Mouse (Mus musculus): ENCODE results near the gene Myo15.
"Not testable (repeated sequence)": the region's sequence is repeated elsewhere in the genome, so short reads cannot be mapped to it uniquely, and the experiment has no call there.

Gene Myo15

GRCm38 (mm10) chr11:60507281-60507680, 38.1 kb downstream of the Myo15 start:
- DNase-seq (ENCODE audit: low spot score in 2 of 2) = no peak

DNA sequence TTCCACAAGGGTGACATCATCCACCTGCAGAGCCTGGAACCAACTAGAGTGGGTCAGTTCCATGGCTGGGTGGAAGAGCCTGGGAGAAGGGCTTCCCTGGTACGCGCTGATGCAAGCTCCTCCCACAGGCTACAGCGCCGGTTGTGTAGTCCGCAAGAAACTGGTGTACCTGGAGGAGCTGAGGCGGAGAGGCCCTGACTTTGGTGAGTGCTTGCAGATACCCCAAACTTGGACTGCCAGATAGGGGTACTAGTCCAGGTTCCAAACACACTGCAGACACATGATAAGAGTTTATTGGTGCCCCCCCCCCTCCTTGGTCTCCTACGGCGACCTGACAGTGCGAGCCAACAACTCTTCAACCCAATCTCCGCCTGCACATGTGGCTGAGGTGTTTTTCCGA, 39.8 kb downstream of the Myo15 start:
- DNase-seq (ENCODE audit: low spot score in 2 of 2) = no peak

DNA sequence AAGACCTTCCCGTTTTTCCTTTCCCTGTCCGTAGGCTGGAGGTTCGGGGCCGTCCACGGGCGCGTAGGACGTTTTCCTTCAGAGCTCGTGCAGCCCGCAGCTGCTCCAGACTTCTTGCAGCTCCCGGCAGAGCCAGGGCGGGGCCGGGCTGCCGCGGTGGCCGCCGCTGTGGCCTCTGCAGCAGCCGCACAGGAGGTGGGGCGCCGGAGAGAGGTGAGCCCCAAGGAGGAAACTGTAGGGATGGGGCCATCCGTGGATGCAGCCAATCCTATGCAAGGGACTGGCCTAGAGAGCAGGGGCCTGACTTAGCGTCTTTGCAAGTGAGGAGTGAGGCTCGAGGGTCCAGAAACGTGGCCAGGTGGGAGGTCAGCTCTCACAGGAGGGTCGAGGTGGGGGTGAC, 40.4 kb downstream of the Myo15 start:
- DNase-seq (ENCODE audit: low spot score in 2 of 2) = no peak

DNA sequence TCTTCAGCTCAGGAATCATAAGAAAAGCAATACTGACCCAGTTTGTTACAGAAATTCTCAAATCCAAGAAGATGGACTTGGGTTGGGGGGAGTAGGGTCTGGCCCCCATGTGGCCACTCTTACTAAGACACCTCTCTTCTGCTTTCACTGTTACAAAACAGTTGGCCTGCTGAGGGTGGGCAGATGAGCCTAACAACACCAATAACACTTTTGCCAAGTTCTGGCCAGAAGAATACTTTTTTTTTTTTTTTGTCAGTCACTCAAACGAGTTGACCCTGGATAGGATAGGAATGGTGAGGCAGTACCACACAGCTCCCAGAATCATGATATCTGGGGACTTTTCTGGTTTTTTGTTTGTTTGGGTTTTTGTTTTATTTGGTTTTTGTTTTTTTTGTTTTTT, 42.8 kb downstream of the Myo15 start:
- DNase-seq (ENCODE audit: low spot score in 2 of 2) = no peak

DNA sequence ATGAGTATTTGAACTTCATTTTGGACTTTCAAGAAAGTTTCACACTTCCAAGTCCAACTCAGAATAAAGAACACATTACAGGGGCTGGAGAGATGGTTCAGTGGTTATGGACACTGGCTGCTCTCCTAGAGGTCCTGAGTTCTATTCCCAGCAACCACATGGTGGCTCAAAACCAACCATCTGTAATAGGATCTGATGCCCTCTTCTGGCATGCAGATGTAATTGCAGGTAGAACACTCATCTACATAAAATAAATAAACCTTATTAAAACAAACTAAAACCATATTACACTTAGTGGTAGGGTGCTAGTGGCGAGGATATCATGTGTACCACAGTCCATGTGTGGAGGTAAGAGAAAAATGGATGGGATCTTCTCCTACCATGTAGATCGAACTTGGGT, 43.4 kb downstream of the Myo15 start:
- DNase-seq (ENCODE audit: low spot score in 2 of 2) = no peak

DNA sequence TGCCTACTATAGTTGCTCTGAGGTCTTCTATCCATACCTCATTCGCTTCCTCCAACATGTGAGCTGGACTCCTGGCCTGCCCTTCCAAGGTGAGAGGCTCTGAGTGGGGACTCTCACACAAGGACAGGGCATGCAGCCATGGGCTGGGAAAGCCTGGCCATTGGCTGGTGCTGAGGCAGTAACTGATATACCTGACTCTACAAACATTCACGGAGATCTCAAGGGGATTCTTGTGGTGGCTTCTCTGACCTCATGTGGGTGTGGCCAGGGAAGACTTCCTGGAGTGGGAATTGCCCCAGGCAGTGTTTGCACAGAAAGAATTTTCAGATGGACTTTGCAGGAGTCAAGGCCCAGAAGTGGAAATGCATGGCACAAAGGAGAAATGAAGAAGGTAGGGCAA, 45.8 kb downstream of the Myo15 start:
- no peak for DNase-seq (ENCODE audit: low spot score in 2 of 2)

- DNase-seq (ENCODE audit: low spot score in 2 of 2) = no peak
These were observed 49.2 kb downstream of the Myo15 start for GRCm38 (mm10) chr11:60518305-60518704.

GRCm38 (mm10) chr11:60522027-60522426, 52.9 kb downstream of the Myo15 start:
- DNase-seq (ENCODE audit: low spot score in 2 of 2) = no peak

- no peak for DNase-seq (ENCODE audit: low spot score in 2 of 2)
These were observed 53.7 kb downstream of the Myo15 start for GRCm38 (mm10) chr11:60522661-60523365.

DNA sequence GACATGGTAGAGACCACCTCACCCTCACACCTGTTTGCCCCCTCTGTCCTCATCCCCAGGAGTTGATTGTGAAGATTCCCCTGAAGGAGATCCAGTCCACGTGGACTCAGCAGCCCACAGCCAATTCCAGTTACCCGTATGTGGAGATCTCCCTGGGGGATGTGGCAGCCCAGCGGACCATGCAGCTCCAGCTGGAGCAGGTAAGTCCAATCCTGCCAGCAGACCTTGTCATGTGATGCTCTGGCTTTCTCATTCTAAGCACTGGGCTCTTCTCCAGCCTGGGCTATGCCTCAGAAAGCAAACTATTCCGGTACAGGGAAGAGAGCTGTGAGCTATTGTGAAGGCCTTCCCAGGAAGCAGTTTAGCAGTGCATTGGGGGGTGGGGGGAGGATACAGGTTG, 57.3 kb downstream of the Myo15 start:
- no peak for DNase-seq (ENCODE audit: low spot score in 2 of 2)

GRCm38 (mm10) chr11:60535676-60536075, 66.5 kb downstream of the Myo15 start:
- DNase-seq (ENCODE audit: low spot score in 2 of 2) = no peak

DNA sequence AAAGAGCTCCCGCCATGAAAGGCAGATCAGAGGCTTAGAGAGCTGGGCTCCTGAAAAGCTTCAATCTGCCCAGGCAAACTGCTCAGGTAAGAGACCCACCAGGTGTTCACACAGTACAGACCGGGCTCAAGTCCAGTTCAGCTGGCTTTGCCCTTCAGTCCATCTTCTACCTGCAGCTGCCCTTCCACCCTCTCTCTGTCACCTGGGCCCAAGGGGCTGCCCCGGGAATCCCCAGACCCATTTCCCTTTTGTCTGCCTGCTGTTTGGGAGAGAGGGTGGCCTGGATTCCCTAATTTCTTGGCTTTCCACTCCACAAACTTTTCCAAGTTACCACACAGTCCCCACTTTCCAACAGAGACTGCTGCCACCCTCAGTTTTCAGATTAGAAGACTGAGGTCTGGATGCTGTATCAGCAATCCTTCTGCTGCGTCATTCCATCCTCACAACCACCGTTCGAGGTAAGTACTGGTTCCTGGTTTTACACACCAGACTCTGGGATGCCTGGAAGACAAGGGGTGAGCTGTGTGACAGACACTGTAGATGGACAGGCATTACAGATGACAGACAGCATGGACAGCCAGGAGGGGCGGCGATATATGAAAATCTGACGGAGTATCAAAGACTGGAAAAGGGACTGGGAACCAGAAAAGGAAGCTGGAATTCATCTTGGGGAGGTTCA, 67.2 kb downstream of the Myo15 start, which contains the start of gene Alkbh5:
TSS of gene Alkbh5 (plus strand) at position 202 of the 679 bp plus-strand sequence.
- peak in 1 of 2 experiments; percentile 23 for DNase-seq (ENCODE audit: low spot score in 2 of 2)

DNA sequence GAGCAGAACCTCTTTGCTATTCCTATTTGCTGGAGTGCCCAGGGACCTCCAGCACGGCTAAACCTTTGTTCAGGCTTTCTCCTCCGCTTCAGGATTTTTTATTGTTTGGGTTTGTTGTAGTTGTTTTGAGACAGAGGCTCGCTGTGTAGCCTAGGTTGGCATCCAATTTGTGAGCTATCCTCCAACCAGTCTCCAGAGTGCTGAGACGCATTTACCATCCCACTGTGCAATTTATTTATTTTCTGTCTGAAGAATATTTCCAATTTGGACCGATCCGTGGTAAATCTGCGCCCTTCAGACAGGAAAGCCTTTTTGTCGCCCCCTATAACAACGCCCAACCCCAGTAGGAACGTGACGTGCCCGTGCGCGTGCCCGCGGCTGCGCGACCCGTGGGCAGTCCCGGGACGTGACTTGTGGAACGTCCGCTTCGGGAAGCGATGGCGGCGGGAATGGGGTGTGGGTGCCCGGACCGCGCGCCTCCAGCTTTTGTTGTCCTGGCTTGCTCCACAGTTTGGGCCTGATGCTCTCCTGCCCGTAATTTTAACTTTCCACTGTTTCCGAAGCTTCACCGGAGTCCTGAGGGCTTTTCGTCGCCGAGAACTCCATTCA, 67.8 kb downstream of the Myo15 start:
- DNase-seq (ENCODE audit: low spot score in 2 of 2) = peak; percentile 73 to 92

DNA sequence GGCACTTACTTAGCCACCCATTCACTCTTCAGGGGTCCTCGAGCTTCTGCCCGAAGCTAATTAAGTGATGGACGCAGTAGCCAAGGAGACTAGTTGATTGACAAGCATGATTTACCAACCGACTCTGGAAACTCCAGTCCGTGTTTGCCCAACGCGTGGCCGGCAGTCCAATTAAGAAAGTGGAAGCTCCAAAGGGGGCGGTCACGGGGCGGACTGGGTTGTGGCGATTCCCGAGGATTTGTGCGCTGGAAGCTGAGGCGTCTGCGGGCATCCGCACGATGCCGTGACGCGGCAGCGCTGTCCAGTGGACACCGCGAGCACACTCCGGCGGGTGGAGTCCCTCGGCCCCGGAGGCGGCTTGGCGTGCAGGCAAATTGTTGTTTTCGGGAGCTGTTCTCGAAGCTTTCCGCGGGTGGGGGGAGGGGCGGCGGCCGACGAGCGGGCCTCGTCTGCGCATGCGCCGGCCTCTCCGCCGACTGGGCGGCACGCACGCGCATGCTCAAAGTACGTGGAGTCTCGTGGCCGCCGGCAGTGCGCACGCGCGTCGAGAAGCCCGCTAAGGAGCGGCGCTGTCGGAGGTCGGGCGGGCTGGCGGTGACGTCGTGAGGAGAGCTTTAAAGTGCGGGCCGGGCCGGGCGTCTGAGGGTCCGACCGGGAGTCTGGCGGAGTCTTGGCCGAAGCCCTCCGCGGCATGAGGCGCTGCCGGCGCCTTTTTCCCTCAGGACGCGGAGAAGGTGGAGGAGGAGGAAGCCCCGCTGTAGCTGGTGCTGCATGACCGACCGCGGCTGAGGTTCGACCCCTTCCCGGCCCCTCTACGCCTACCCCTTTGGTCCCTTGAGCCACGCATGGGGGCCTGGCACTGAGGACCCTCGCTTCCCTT, 68.6 kb downstream of the Myo15 start:
- DNase-seq (ENCODE audit: low spot score in 2 of 2) = peak; percentile 79 to 95

DNA sequence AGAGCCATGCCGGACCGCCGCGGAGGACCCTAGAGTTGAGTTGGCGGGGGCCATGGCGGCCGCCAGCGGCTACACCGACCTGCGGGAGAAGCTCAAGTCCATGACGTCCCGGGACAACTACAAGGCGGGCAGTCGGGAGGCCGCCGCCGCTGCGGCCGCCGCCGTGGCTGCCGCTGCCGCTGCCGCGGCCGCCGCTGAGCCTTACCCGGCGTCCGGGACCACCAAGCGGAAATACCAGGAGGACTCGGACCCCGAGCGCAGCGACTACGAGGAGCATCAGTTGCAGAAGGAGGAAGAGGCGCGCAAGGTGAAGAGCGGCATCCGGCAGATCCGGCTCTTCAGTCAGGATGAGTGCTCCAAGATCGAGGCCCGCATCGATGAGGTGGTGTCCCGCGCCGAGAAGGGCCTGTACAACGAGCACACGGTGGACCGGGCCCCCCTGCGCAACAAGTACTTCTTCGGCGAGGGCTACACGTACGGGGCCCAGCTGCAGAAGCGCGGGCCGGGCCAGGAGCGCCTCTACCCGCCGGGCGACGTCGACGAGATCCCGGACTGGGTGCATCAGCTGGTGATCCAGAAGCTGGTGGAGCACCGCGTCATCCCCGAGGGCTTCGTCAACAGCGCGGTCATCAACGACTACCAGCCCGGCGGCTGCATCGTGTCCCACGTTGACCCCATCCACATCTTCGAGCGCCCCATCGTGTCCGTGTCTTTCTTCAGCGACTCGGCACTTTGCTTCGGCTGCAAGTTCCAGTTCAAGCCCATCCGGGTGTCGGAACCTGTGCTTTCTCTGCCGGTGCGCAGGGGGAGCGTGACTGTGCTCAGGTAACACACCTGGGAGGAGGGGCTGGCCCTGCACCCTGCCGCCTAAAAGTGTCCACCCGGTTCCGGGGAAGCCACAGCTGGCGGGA, 69.5 kb downstream of the Myo15 start:
- DNase-seq (ENCODE audit: low spot score in 2 of 2) = peak in 1 of 2 experiments; percentile 25

DNA sequence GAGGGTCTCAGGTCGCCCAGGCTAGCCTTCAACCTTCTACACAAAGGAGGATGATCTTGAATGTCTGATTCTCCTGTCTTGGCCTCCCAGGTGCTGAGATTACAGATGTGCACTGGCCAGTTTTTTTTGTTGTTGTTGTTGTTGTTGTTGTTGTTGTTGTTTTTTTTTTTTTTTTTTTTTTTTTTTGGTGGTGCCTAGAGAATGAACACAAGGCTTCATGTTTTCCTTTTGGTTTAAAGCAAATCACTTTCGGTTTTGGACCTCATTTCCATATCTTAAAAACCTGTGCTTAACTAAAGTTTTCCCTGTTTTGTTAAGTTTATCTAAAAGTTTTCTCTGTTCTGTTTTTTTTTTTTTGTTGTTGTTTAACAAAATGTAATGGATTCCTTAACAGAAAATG, 70.4 kb downstream of the Myo15 start:
- no peak for DNase-seq (ENCODE audit: low spot score in 2 of 2)

- DNase-seq (ENCODE audit: low spot score in 2 of 2) = no peak
These were observed 71.0 kb downstream of the Myo15 start for GRCm38 (mm10) chr11:60540002-60540610.

- no peak for DNase-seq (ENCODE audit: low spot score in 2 of 2)
These were observed 71.6 kb downstream of the Myo15 start for GRCm38 (mm10) chr11:60540761-60541160.

DNA sequence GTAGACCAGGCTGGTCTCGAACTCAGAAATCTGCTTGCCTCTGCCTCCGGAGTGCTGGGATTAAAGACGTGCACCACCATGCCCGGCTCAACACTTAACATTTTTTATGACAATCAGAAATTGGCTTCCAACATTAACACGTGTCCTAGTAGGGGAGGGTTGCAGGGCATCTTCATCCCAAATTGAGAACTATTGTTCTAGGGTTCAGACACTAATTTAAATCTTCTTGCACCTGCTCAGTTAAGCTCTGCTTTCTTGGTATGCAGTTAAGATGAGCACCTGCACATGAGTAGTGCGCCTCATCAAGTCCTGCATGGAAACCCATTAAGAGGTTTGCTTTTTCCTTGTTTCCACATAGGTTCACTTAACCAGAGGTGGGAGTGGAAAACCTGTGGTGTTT, 72.7 kb downstream of the Myo15 start:
- DNase-seq (ENCODE audit: low spot score in 2 of 2) = no peak

GRCm38 (mm10) chr11:60543211-60543610, 74.1 kb downstream of the Myo15 start:
- DNase-seq (ENCODE audit: low spot score in 2 of 2) = not testable (repeated sequence)

Data from cerebellum, postnatal 4 days (tissue).